Mouse (Mus musculus) CH12.LX (cell line): ENCODE measurements around the gene Car10. TPM values are rescaled to one million over a fixed set of nuclear protein-coding genes. Genes with fewer than 3 reads are reported as not detected.

Source experiments
- DNase-seq: peaks from one replicate; pipeline ENCODE4 v3.0.0-alpha.2; 2013; ENCODE audit errors: extremely low read depth
- H3K27ac ChIP-seq: 2 replicates; pipeline ENCODE4 v1.5.1; 2012; ENCODE audit warnings: low read depth, mild to moderate bottlenecking, control low read depth, moderate library complexity; ENCODE audit not compliant: insufficient read depth
- H3K27me3 ChIP-seq: replicated peaks from 2 replicates; pipeline ENCODE3; 2012; ENCODE audit warnings: inconsistent platforms
- H3K36me3 ChIP-seq, 2 experiments: replicated peaks in 1 of 2; 2 replicates each; pipeline versions ENCODE3 to v1.6.1; 2012; ENCODE audit warnings: inconsistent platforms in 1 of 2, low read length in 1 of 2, mild to moderate bottlenecking in 1 of 2, mixed read lengths in 1 of 2, moderate library complexity in 1 of 2; ENCODE audit not compliant: control insufficient read depth in 1 of 2, insufficient read depth in 1 of 2
- H3K4me1 ChIP-seq, 2 experiments: 2 replicates each; pipeline ENCODE4 v1.6.1; 2012; ENCODE audit warnings: inconsistent platforms in 1 of 2, moderate library complexity in 1 of 2; ENCODE audit not compliant: insufficient read depth in 2 of 2, control insufficient read depth in 1 of 2
- H3K4me2 ChIP-seq: 2 replicates; pipeline ENCODE4 v1.6.1; 2012; ENCODE audit warnings: low read depth, mild to moderate bottlenecking, control low read depth; ENCODE audit not compliant: poor library complexity, insufficient read depth, severe bottlenecking
- H3K4me3 ChIP-seq, 3 experiments: fragments of 150-350 bp in 1 of 3; sonication (generic) in 1 of 3; replicated peaks in 1 of 3; 2 replicates each; pipeline versions ENCODE3 to v1.5.1; 2011 to 2012; ENCODE audit warnings: low read depth in 2 of 3, low read length in 2 of 3, mild to moderate bottlenecking in 2 of 3, moderate library complexity in 2 of 3, control low read depth in 1 of 3, improper control_type of control experiment in 1 of 3, inconsistent platforms in 1 of 3, mixed read lengths in 1 of 3; ENCODE audit not compliant: poor library complexity in 1 of 3
- H3K79me2 ChIP-seq: replicated peaks from 2 replicates; pipeline ENCODE4 v1.6.1; 2012; ENCODE audit warnings: mild to moderate bottlenecking, moderate library complexity; ENCODE audit not compliant: control insufficient read depth, poor library complexity, insufficient read depth, severe bottlenecking; ENCODE audit errors: extremely low read depth
- H3K9ac ChIP-seq: 2 replicates; pipeline ENCODE4 v1.6.1; 2012; ENCODE audit warnings: low read depth, mild to moderate bottlenecking, control low read depth, moderate library complexity; ENCODE audit not compliant: insufficient read depth
- H3K9me3 ChIP-seq: replicated peaks from 2 replicates; pipeline ENCODE3; 2012; ENCODE audit warnings: low read length, inconsistent platforms, mixed read lengths
- CHD1 ChIP-seq: IDR thresholded peaks from 2 replicates; pipeline ENCODE4 v1.6.1; 2012; ENCODE audit warnings: low read depth, low read length, improper control_type of control experiment, inconsistent platforms
- CHD2 ChIP-seq: IDR thresholded peaks from 2 replicates; pipeline ENCODE4 v1.6.1; 2011; ENCODE audit warnings: low read length, improper control_type of control experiment
- CTCF ChIP-seq, 2 experiments: IDR thresholded peaks in 1 of 2; conservative IDR thresholded peaks in 1 of 2; 2 replicates each; pipeline ENCODE4 v1.5.1; 2011 to 2012; ENCODE audit warnings: low read depth in 2 of 2, low read length in 2 of 2, improper control_type of control experiment in 1 of 2, inconsistent platforms in 1 of 2, mild to moderate bottlenecking in 1 of 2, moderate library complexity in 1 of 2
- ELF1 ChIP-seq: IDR thresholded peaks from 2 replicates; pipeline ENCODE4 v1.6.1; 2014; ENCODE audit warnings: low read depth, mild to moderate bottlenecking, inconsistent platforms, low read length, improper control_type of control experiment
- EP300 ChIP-seq: IDR thresholded peaks from 2 replicates; pipeline ENCODE4 v1.6.1; 2011; ENCODE audit warnings: low read length, improper control_type of control experiment
- GABPA ChIP-seq: IDR thresholded peaks from 2 replicates; pipeline ENCODE4 v1.6.1; 2012; ENCODE audit warnings: low read depth, low read length, improper control_type of control experiment, inconsistent platforms; ENCODE audit not compliant: insufficient replicate concordance
- JUND ChIP-seq: conservative IDR thresholded peaks from 2 replicates; pipeline ENCODE4 v1.6.1; 2011; ENCODE audit warnings: low read depth, low read length, improper control_type of control experiment
- MAX ChIP-seq: IDR thresholded peaks from 2 replicates; pipeline ENCODE4 v1.6.1; 2011; ENCODE audit warnings: low read length, improper control_type of control experiment
- MAZ ChIP-seq: IDR thresholded peaks from 2 replicates; pipeline ENCODE4 v1.6.1; 2012; ENCODE audit warnings: low read depth, mild to moderate bottlenecking, inconsistent platforms, low read length, improper control_type of control experiment, moderate library complexity
- MYC ChIP-seq: IDR thresholded peaks from 2 replicates; pipeline ENCODE4 v1.6.1; 2011; ENCODE audit warnings: low read depth, mild to moderate bottlenecking, improper control_type of control experiment, low read length
- NELFE ChIP-seq: IDR thresholded peaks from 2 replicates; pipeline ENCODE4 v1.6.1; 2011; ENCODE audit warnings: low read depth, low read length, improper control_type of control experiment
- NRF1 ChIP-seq: IDR thresholded peaks from 2 replicates; pipeline ENCODE4 v1.6.1; 2014; ENCODE audit warnings: low read depth, mild to moderate bottlenecking, inconsistent platforms, low read length, improper control_type of control experiment, moderate library complexity
- PAX5 ChIP-seq: IDR thresholded peaks from 2 replicates; pipeline ENCODE4 v1.6.1; 2012; ENCODE audit warnings: low read length, inconsistent platforms, mixed read lengths
- POLR2A ChIP-seq: IDR thresholded peaks from 2 replicates; pipeline ENCODE4 v1.6.1; 2011; ENCODE audit warnings: low read depth, mild to moderate bottlenecking, improper control_type of control experiment, low read length
- POLR2AphosphoS2 ChIP-seq: IDR thresholded peaks from 2 replicates; pipeline ENCODE4 v1.6.1; 2011; ENCODE audit warnings: low read depth, low read length, improper control_type of control experiment
- RAD21 ChIP-seq: IDR thresholded peaks from 2 replicates; pipeline ENCODE4 v1.6.1; 2011; ENCODE audit warnings: low read depth, mild to moderate bottlenecking, low read length, improper control_type of control experiment, moderate library complexity
- SMC3 ChIP-seq: IDR thresholded peaks from 2 replicates; pipeline ENCODE4 v1.6.1; 2011; ENCODE audit warnings: low read depth, low read length, improper control_type of control experiment
- TBP ChIP-seq: conservative IDR thresholded peaks from 2 replicates; pipeline ENCODE4 v1.6.1; 2011; ENCODE audit warnings: low read depth, low read length, improper control_type of control experiment
- TCF12 ChIP-seq: IDR thresholded peaks from 2 replicates; pipeline ENCODE4 v1.6.1; 2014; ENCODE audit warnings: low read depth, mild to moderate bottlenecking, inconsistent platforms, low read length, improper control_type of control experiment
- UBTF ChIP-seq: IDR thresholded peaks from 2 replicates; pipeline ENCODE4 v1.6.1; 2012; ENCODE audit warnings: low read depth, mild to moderate bottlenecking, inconsistent platforms, low read length, improper control_type of control experiment, moderate library complexity
- USF2 ChIP-seq: conservative IDR thresholded peaks from 2 replicates; pipeline ENCODE4 v1.6.1; 2011; ENCODE audit warnings: low read depth, low read length, improper control_type of control experiment
- ZKSCAN1 ChIP-seq: IDR thresholded peaks from 2 replicates; pipeline ENCODE4 v1.6.1; 2012; ENCODE audit warnings: low read depth, inconsistent platforms, low read length, improper control_type of control experiment, borderline replicate concordance
- ZMIZ1 ChIP-seq: IDR thresholded peaks from 2 replicates; pipeline ENCODE4 v1.6.1; 2012; ENCODE audit warnings: low read depth, mild to moderate bottlenecking, inconsistent platforms, low read length, improper control_type of control experiment
- ZNF384 ChIP-seq: IDR thresholded peaks from 2 replicates; pipeline ENCODE4 v1.6.1; 2012; ENCODE audit warnings: low read depth, low read length, improper control_type of control experiment, inconsistent platforms
- dilution Hi-C: fragments of 300-500 bp; cut with MboI; formaldehyde crosslinking; loops from 2 replicates; pipeline ENCODE4 v1.14.3; 2020; ENCODE audit warnings: low sequenced_read_pairs; ENCODE audit not compliant: extremely low pct_unique_long_range_greater_than_20kb, extremely low pct_ligation_motif_present
- in situ Hi-C: fragments of 300-500 bp; cut with MboI; formaldehyde crosslinking; loops from 3 replicates; pipeline ENCODE4 v1.14.3; 2019; ENCODE audit warnings: low sequenced_read_pairs, low pct_ligation_motif_present, low pct_unique_long_range_greater_than_20kb, mixed read lengths
- polyA plus RNA-seq: library from polyadenylated mRNA; unstranded; fragments of >175 nt; gene quantifications from 2 replicates; pipeline ENCODE4 v1.2.1, GENCODE M21; 2012; ENCODE audit warnings: low read depth; ENCODE audit not compliant: insufficient read length
- total RNA-seq, 2 experiments: library from RNA; depleted of rRNA; stranded (reverse); fragments of 300-350 nt in 1 of 2; fragments of >200 nt in 1 of 2; gene quantifications; 2 replicates each; pipeline ENCODE4 v1.2.3; 2012 to 2014

Gene Car10
- total and polyA plus RNA-seq, 3 experiments, result not detected

DNA sequence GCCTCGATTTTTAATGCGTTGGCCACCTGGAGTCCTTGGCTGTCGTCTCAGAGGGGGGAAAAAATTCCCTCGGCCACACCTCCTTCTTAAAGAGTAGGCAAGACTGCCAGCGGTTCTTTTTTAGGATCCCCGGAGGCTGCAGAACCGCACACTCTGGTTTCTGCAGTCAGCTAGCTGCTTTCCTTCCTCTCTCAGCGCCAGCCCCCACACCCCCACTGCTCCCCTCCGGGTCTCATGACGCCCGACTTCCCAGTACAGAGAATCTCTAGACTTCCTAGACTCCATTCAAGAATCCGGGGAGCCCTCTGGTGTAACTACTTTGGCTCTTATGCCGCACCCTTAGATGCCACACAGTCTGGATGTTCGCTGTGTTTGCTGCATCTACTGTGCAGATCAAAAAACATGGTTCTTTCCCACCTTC lies 387 bp upstream of the Car10 start:
- no peak overlapping the region for H3K4me2 ChIP-seq
- H3K36me3 ChIP-seq, result no peaks in the 10 kb centered on the region
- H3K4me3 ChIP-seq, result no peak overlapping the region
- H3K27me3 ChIP-seq, result no peaks in the 10 kb centered on the region
- in situ Hi-C loops (no loop called here), dilution Hi-C loops (no loop called here)
- no peaks in the 10 kb centered on the region for H3K4me1 ChIP-seq
- no peak overlapping the region for H3K9ac ChIP-seq
- no peaks in the 10 kb centered on the region for H3K79me2 ChIP-seq
- TF ChIP-seq CHD2 (no peak), EP300 (no peak), CHD1 (no peak), POLR2AphosphoS2 (no peak), SMC3 (no peak), MAZ (no peak), NRF1 (no peak), ZKSCAN1 (no peak), CTCF (conservative IDR thresholded peaks at IDR 0.05 in 1 of 2, IDR thresholded peaks at IDR 0.05 in 1 of 2; ENCODE audit: low read depth in 2 of 2, low read length in 2 of 2) (no peak), PAX5 (no peak), TBP (no peak), TCF12 (no peak), MYC (no peak), ZMIZ1 (no peak), ZNF384 (no peak), ELF1 (no peak), MAX (no peak), UBTF (no peak)
- no peak overlapping the region for H3K27ac ChIP-seq
- H3K9me3 ChIP-seq, result peaks cover 70% of the 10 kb centered on the region
- DNase-seq, result no peak

DNA sequence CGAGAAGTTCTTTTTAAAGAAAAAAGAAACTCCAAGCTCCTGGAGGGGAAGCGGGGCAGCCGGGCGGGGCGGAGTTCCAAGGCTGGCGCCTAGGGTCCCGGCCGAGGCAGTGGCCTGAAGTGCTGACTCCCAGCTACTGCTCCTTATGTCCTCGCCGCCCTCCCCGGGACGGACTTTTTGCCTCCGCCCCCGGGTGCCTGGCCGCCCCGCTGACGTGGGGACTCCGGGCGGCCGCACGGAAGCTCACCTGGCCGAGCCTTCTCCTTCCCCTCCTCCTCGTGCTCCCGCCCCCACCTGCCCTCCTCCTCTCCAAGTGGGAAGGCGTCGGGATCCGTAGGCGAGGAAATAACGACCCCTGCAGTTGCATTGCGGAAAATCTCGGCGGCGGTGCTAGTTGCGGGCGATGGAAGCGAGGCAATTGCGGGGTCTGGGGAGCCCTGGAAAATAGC lies 1.1 kb downstream of the Car10 start:
- H3K9ac ChIP-seq, result no peak overlapping the region
- H3K36me3 ChIP-seq, result no peaks in the 10 kb centered on the region
- H3K27ac ChIP-seq, result no peak overlapping the region
- no peaks in the 10 kb centered on the region for H3K27me3 ChIP-seq
- peaks cover 74% of the 10 kb centered on the region for H3K9me3 ChIP-seq
- in situ Hi-C loops (no loop called here), dilution Hi-C loops (no loop called here)
- H3K4me2 ChIP-seq, result no peak overlapping the region
- DNase-seq, result no peak
- H3K4me3 ChIP-seq, result no peak overlapping the region
- H3K79me2 ChIP-seq, result no peaks in the 10 kb centered on the region
- no peaks in the 10 kb centered on the region for H3K4me1 ChIP-seq
- TF ChIP-seq GABPA (no peak), USF2 (no peak), CHD2 (no peak), EP300 (no peak), CTCF (conservative IDR thresholded peaks at IDR 0.05 in 1 of 2, IDR thresholded peaks at IDR 0.05 in 1 of 2; ENCODE audit: low read depth in 2 of 2, low read length in 2 of 2) (no peak), JUND (no peak), RAD21 (no peak), TBP (no peak), POLR2A (no peak), CHD1 (no peak), PAX5 (no peak), NELFE (no peak)
- TF ChIP-seq, all 38 proteins: peak for 0
